Mouse (Mus musculus) liver, embryonic 15.5 days (tissue): ENCODE results near the gene Ip6k1. TPM values are rescaled to one million over a fixed set of nuclear protein-coding genes. Genes with fewer than 3 reads are reported as not detected.
"Not testable (repeated sequence)": the region's sequence is repeated elsewhere in the genome, so short reads cannot be mapped to it uniquely, and the experiment has no call there.

Experiments used
- ATAC-seq: fragments of 200-750 bp; cut with Nextera tagmentation; 2 replicates; pipeline ENCODE4 v1.8.0; 2017; ENCODE audit warnings: moderate number of reproducible peaks, mild to moderate bottlenecking, moderate library complexity; ENCODE audit not compliant: insufficient read depth
- H3K27ac ChIP-seq: fragments of 300-500 bp; sonication (generic); replicated peaks from 2 replicates; pipeline ENCODE4 v1.5.1; 2015; ENCODE audit warnings: mild to moderate bottlenecking, inconsistent platforms
- H3K27me3 ChIP-seq: fragments of 300-500 bp; sonication (generic); 2 replicates; pipeline ENCODE4 v1.6.1; 2015; ENCODE audit warnings: mild to moderate bottlenecking, inconsistent platforms
- H3K36me3 ChIP-seq: fragments of 300-500 bp; sonication (generic); replicated peaks from 2 replicates; pipeline ENCODE4 v1.6.1; 2015; ENCODE audit warnings: moderate library complexity, mild to moderate bottlenecking, inconsistent platforms
- H3K4me1 ChIP-seq: fragments of 300-500 bp; sonication (generic); replicated peaks from 2 replicates; pipeline ENCODE4 v1.6.1; 2015; ENCODE audit warnings: inconsistent platforms
- H3K4me2 ChIP-seq: fragments of 300-500 bp; sonication (generic); 2 replicates; pipeline ENCODE4 v1.6.1; 2015; ENCODE audit warnings: moderate library complexity, mild to moderate bottlenecking, inconsistent platforms
- H3K4me3 ChIP-seq: fragments of 300-500 bp; sonication (generic); replicated peaks from 2 replicates; pipeline ENCODE4 v1.5.1; 2015; ENCODE audit warnings: mild to moderate bottlenecking, inconsistent platforms
- H3K9ac ChIP-seq: fragments of 300-500 bp; sonication (generic); 2 replicates; pipeline ENCODE4 v1.6.1; 2015; ENCODE audit warnings: moderate library complexity, mild to moderate bottlenecking, inconsistent platforms
- H3K9me3 ChIP-seq: fragments of 300-500 bp; sonication (generic); replicated peaks from 2 replicates; pipeline ENCODE4 v1.6.1; 2016; ENCODE audit warnings: inconsistent platforms
- WGBS: fragments of 180-500 bp; shearing (Covaris S2); methylation state at CpG from one replicate; pipeline ENCODE4 v1.1.7; 2015; ENCODE audit warnings: mixed read lengths; ENCODE audit not compliant: insufficient replicate concordance; 5-methylcytosine and 5-hydroxymethylcytosine counted together
- polyA plus RNA-seq: library from polyadenylated mRNA; unstranded; fragments of >200 nt; fragmentation: Nextera tagmentation; extraction: Ambion mirVana; gene quantifications from 2 replicates; pipeline ENCODE4 v1.2.1, GENCODE M21; 2015

The Ip6k1 gene
- polyA plus RNA-seq, 1 experiment from 2014 or later: 35.3 TPM

- H3K4me2 ChIP-seq: no peak within 1 kb of the TSS
- no peak for ATAC-seq
- no peaks in the 10 kb centered on the region for H3K36me3 ChIP-seq
- no peak within 1 kb of the TSS for H3K9ac ChIP-seq
- H3K9me3 ChIP-seq: no peaks in the 10 kb centered on the region
- WGBS: 67% methylated on average over 5 of the region's 5 CpGs
- H3K4me3 ChIP-seq: no peak within 1 kb of the TSS
- H3K27ac ChIP-seq: no peak within 1 kb of the TSS
- H3K27me3 ChIP-seq: no peaks in the 10 kb centered on the region
- peaks cover 4% of the 10 kb centered on the region; the same call in 1 of the 2 replicates for H3K4me1 ChIP-seq
These were observed 6.3 kb upstream of the Ip6k1 start, which contains the start of gene Gm20662 for GRCm38 (mm10) chr9:107996049-107996448. TSS of gene Gm20662 (plus strand) at chr9:107996349.

GRCm38 (mm10) chr9:108002778-108003530, 653 bp downstream of the Ip6k1 start:
- Histone ChIP-seq H3K9ac (peak overlapping the region; percentile 100), H3K27me3 (no peaks in the 10 kb centered on the region), H3K9me3 (no peaks in the 10 kb centered on the region), H3K4me1 (peaks cover 51% of the 10 kb centered on the region), H3K27ac (peak overlapping the region; percentile 98), H3K4me2 (peak overlapping the region; percentile 78), H3K36me3 (peaks cover 10% of the 10 kb centered on the region), H3K4me3 (peak overlapping the region; percentile 100)
- peak; percentile 56 for ATAC-seq
- WGBS: under 1% methylated on average over 50 of the region's 50 CpGs

GRCm38 (mm10) chr9:108003531-108003890, 1.2 kb downstream of the Ip6k1 start:
- Histone ChIP-seq H3K9ac (peak overlapping the region; percentile 100), H3K27me3 (no peaks in the 10 kb centered on the region), H3K4me3 (peak overlapping the region; percentile 100), H3K27ac (peak overlapping the region; percentile 98), H3K36me3 (peaks cover 10% of the 10 kb centered on the region), H3K4me2 (peak overlapping the region; percentile 78), H3K4me1 (peaks cover 57% of the 10 kb centered on the region), H3K9me3 (no peaks in the 10 kb centered on the region)
- ATAC-seq: no peak
- WGBS: 21% methylated on average over 8 of the region's 8 CpGs

- no peaks in the 10 kb centered on the region for H3K9me3 ChIP-seq
- no peaks in the 10 kb centered on the region for H3K27me3 ChIP-seq
- H3K4me2 ChIP-seq: no peak overlapping the region
- H3K27ac ChIP-seq: no peak overlapping the region
- H3K4me1 ChIP-seq: peaks cover 48% of the 10 kb centered on the region
- 85% methylated on average over 5 of the region's 5 CpGs for WGBS
- H3K4me3 ChIP-seq: no peak overlapping the region
- no peak overlapping the region for H3K9ac ChIP-seq
- H3K36me3 ChIP-seq: peaks cover 20% of the 10 kb centered on the region
- ATAC-seq: no peak
These were observed 5.7 kb downstream of the Ip6k1 start for GRCm38 (mm10) chr9:108008041-108008440.

- no peak overlapping the region for H3K4me3 ChIP-seq
- peaks cover 27% of the 10 kb centered on the region for H3K4me1 ChIP-seq
- no peaks in the 10 kb centered on the region for H3K27me3 ChIP-seq
- no peak overlapping the region for H3K4me2 ChIP-seq
- no peak overlapping the region for H3K9ac ChIP-seq
- ATAC-seq: no peak
- H3K27ac ChIP-seq: no peak overlapping the region
- peaks cover 35% of the 10 kb centered on the region for H3K36me3 ChIP-seq
- H3K9me3 ChIP-seq: no peaks in the 10 kb centered on the region
These were observed 8.1 kb downstream of the Ip6k1 start for GRCm38 (mm10) chr9:108010385-108010784.

- H3K9ac ChIP-seq, H3K9me3 ChIP-seq, ATAC-seq, H3K4me1 ChIP-seq, H3K27ac ChIP-seq, H3K4me2 ChIP-seq, H3K27me3 ChIP-seq, H3K4me3 ChIP-seq: not testable (repeated sequence)
- 94% methylated on average over 2 of the region's 2 CpGs for WGBS
- peaks cover 56% of the 10 kb centered on the region for H3K36me3 ChIP-seq
These were observed 11.3 kb downstream of the Ip6k1 start for GRCm38 (mm10) chr9:108013577-108013976.

- Histone ChIP-seq H3K27ac (no peak overlapping the region), H3K36me3 (peaks cover 63% of the 10 kb centered on the region), H3K4me2 (no peak overlapping the region), H3K4me1 (peaks cover 24% of the 10 kb centered on the region), H3K9me3 (no peaks in the 10 kb centered on the region), H3K9ac (no peak overlapping the region), H3K27me3 (no peaks in the 10 kb centered on the region), H3K4me3 (no peak overlapping the region)
- WGBS: 88% methylated on average over 3 of the region's 3 CpGs
- no peak for ATAC-seq
These were observed 14.8 kb downstream of the Ip6k1 start for GRCm38 (mm10) chr9:108017127-108017526.

GRCm38 (mm10) chr9:108020741-108021140, 18.4 kb downstream of the Ip6k1 start:
- Histone ChIP-seq H3K9ac (no peak overlapping the region), H3K4me1 (peaks cover 23% of the 10 kb centered on the region), H3K36me3 (peaks cover 59% of the 10 kb centered on the region), H3K9me3 (no peaks in the 10 kb centered on the region), H3K27ac (no peak overlapping the region), H3K4me3 (no peak overlapping the region), H3K4me2 (no peak overlapping the region), H3K27me3 (no peaks in the 10 kb centered on the region)
- ATAC-seq: no peak
- WGBS: 77% methylated on average over 1 of the region's 1 CpGs

GRCm38 (mm10) chr9:108023216-108023615, 20.9 kb downstream of the Ip6k1 start:
- Histone ChIP-seq H3K27me3 (no peaks in the 10 kb centered on the region), H3K9me3 (no peaks in the 10 kb centered on the region), H3K4me1 (peaks cover 23% of the 10 kb centered on the region), H3K4me2 (no peak overlapping the region), H3K9ac (no peak overlapping the region), H3K27ac (no peak overlapping the region), H3K36me3 (peaks cover 66% of the 10 kb centered on the region), H3K4me3 (no peak overlapping the region)
- ATAC-seq: no peak
- WGBS: 79% methylated on average over 3 of the region's 3 CpGs

- Histone ChIP-seq H3K9ac (no peak overlapping the region), H3K9me3 (no peaks in the 10 kb centered on the region), H3K4me1 (peaks cover 7% of the 10 kb centered on the region), H3K27ac (no peak overlapping the region), H3K36me3 (peaks cover 86% of the 10 kb centered on the region), H3K4me2 (no peak overlapping the region), H3K4me3 (no peak overlapping the region), H3K27me3 (no peaks in the 10 kb centered on the region)
- no peak for ATAC-seq
- 83% methylated on average over 3 of the region's 3 CpGs for WGBS
These were observed 24.3 kb downstream of the Ip6k1 start for GRCm38 (mm10) chr9:108026584-108026983.

GRCm38 (mm10) chr9:108027867-108028266, 25.6 kb downstream of the Ip6k1 start:
- no peaks in the 10 kb centered on the region; the same call in 1 of the 2 replicates for H3K4me1 ChIP-seq
- no peak overlapping the region for H3K4me2 ChIP-seq
- 91% methylated on average over 3 of the region's 3 CpGs for WGBS
- H3K4me3 ChIP-seq: no peak overlapping the region
- no peaks in the 10 kb centered on the region for H3K9me3 ChIP-seq
- H3K36me3 ChIP-seq: peaks cover 91% of the 10 kb centered on the region
- H3K9ac ChIP-seq: no peak overlapping the region
- no peak for ATAC-seq
- H3K27me3 ChIP-seq: no peaks in the 10 kb centered on the region
- H3K27ac ChIP-seq: no peak overlapping the region

- Histone ChIP-seq H3K27me3 (no peaks in the 10 kb centered on the region), H3K9ac (no peak overlapping the region), H3K4me2 (no peak overlapping the region), H3K9me3 (no peaks in the 10 kb centered on the region), H3K36me3 (peaks cover 86% of the 10 kb centered on the region), H3K27ac (no peak overlapping the region), H3K4me1 (no peaks in the 10 kb centered on the region), H3K4me3 (no peak overlapping the region)
- ATAC-seq: no peak
- 93% methylated on average over 5 of the region's 5 CpGs for WGBS
These were observed 29.8 kb downstream of the Ip6k1 start for GRCm38 (mm10) chr9:108032126-108032525.
